Mouse (Mus musculus) 416B (cell line): Measurements from ENCODE around the gene Rccd1.
"Not testable (repeated sequence)": the region's sequence is repeated elsewhere in the genome, so short reads cannot be mapped to it uniquely, and the experiment has no call there.

Source experiments
- DNase-seq: peaks from one replicate; pipeline ENCODE4 v3.0.0; 2011; ENCODE audit warnings: low read depth

Gene Rccd1

DNA sequence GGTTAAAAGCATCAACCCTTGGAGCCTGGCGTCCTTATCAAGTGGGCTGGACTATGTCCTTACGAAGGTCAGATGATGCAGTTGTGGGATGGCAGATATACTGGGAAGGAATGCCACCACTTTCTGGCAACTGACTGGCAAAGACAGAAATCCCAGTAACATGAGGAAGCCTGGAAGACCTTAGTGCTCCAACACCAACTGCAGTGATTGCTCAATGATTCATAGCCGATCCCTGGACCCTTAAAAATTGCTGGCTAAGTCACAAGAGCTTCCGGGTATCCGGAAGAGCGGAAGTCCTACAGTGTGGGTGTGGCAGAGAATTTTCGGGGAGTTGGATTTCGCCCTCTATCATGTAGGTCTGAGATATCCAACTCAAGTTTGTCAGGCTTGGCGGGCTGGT, 21.9 kb upstream of the Rccd1 start:
- no peak for DNase-seq

DNA sequence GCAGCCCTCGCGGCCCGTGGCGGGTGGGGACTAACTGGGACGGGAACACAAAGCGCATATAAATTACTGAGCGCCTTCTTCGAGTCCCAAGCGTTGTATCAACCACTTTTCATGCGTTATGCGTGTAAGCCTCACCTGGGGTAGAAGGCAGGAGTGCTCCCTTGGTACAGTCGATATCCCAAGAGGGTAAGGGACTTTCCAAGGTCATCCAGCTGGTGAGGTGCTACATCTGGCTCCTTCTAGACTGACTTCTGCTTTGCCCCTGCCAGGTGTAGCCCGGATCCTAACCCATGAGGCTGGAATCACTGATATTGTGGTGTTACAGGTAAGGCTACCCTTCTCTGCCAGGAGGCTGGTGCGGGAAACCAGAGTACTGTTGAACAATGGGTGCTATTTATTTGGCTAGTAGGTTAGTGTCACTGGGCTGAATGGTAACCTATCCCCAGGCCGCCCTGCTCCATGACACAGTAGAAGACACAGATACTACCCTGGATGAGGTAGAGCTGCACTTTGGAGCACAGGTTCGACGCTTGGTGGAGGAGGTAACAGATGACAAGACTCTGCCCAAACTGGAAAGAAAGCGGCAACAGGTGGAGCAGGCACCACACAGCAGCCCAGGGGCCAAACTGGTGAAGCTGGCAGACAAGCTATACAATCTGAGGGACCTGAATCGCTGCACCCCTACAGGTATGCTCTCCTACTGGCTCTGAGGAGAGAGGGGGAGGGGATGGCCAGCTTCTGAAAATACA, 19.2 kb upstream of the Rccd1 start:
- no peak for DNase-seq

DNA sequence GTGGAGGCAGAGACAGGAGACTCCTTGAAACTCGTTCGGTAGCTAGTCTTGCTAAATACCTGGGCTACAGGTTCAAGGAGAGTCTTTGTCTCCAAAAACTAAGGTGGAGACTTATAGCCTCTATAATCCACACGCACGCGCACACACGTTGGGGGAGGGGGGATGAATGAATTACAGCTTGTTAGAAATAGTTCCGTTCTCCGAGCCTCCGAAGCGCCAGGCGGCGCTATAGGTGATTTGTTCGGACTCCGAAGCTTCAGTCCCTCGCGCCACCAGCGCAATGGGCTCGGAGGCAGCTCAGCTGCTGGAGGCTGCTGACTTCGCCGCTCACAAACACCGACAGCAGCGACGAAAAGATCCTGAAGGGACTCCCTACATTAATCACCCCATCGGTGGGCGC, 18.6 kb upstream of the Rccd1 start, which contains the start of gene Hddc3:
TSS of gene Hddc3 (plus strand) at position 247 of the 400 bp plus-strand sequence.
- DNase-seq, result peak; percentile 97

DNA sequence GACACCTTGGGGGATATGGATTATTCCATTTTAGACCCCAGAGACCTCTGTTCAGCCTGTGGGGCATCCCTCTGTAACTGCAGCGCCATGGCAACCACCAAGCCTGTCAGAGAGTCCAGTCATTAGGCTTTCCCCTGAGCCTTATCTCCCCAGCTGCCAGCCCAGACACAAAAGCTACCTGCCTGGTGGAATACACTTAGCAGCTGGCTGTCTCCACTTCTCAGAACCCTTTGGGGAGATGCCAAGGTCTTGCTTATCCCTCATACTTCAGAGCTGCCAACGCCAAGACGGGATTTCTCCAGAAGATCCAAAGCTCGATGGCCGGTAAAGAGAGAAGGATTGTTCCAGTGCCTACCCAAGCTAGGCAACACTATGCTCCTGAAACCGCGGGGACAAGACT, 17.5 kb upstream of the Rccd1 start:
- no peak for DNase-seq

DNA sequence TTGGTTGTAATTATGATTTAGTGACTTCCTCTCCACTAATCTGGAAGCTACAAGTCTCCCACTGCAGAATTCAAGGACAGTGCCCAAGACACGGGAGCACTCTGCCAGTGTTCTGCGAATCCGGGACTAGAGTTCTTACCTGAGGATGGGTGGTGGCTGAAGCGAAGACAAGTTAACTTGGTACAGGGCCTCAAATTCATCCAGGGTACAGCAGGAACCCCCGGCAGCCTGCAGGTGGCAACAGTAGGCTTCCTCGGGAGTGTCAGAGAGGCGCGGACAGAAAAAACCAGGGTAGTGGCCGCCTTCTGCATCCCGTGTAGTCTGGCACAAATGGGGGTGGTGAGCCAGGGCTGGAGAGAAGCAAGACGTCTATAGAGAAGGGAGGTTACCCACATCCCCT, 16.5 kb upstream of the Rccd1 start, which contains the start of gene Unc45a:
TSS of gene Unc45a (minus strand) at position 213 of the 400 bp plus-strand sequence.
- peak; percentile 88 for DNase-seq

DNA sequence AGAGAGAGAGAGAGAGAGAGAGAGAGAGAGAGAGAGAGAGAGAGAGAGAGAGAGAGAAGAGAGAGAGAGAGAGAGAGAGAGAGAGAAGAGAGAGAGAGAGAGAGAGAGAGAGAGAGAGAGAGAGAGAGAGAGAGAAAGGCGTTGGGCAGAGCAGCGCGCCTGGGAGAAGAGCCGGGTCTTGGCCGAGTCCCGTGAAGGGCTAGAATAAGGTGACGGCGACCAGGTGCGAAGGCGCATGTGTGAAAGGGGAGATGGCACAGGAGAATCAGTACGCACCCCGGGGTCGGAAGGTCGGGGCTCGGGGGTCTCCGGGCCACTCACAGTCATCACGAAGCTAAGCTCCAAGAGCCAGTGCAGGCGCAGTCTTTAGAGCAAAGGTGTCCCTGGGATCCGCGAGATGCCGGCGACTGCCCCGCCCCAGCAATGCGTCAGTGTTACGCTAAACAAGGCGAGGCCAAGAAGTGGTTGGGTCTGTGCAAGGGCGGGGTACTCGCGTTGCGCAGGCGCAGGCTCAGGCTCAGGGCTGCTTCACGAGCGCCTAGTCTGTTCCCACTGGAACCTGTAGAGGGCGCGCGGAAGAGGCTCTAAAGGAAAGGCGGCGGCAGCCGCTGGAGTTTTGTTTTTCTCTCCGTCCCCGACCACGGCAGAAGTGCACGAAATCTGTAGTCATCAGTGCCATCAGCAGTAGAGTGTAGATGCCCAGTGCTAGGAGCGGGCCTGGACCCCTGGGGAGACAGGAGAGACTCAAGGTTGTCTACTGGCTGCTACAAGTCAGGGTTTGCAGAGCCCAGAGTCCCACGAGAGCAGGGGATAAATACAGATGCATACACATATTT, 15.8 kb upstream of the Rccd1 start:
- peak; percentile 98 for DNase-seq

DNA sequence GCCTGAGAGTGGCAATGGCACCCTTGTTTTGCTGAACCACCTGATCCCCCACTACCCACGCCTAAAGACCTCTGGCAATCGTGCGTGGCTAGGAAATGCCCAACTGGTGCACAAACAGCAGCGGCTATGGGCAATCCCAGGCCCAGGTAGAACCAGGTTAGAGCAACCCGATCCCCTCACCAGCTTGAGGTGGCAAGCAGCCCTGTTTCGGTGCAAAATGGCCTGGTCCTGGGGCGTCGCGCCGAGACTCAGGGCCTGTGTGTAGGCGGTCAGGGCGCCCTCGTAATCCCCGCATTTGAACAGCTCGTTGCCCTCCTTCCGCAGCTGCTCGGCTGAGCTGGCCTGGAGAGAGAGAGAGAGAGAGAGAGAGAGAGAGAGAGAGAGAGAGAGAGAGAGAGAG, 15.1 kb upstream of the Rccd1 start:
- DNase-seq, result peak; percentile 33

DNA sequence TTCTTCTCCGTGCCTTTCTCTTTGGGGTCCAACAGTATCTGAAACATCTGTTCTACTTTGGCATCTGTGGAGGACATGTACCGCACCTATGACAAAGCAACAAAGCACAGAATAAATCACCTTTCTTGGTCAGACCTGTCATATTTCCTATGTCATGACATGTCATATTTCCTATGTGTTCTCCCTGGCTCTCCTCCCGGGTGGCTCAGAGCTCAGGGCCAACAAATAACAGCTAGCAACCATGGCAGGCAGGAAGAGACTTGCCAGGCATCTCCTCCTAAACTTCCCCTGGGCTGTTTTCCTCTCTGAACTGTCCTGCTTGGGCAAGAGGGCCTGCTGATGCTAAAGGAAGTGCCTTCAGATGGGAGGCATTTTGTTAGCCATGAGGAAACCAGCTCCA, 12.7 kb upstream of the Rccd1 start:
- no peak for DNase-seq

DNA sequence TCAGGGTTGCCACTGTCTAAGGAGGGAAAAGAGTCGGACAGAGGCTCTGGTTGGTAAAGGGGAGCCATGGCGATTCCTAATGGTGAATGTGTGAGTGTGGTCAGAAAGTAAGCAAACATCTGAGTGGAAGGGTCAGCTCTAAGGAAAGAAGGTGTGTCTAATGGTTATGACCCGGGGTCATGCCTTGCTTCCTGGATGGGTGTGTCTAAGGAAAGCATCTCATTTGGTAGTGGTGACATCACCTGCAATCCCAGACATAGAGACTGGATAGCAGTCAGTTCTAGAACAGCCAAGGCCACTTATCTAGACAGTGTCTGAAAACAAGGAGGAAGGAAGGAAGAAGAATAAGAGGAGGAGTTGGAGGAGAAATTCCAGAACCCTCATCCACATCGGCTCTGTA, 10.6 kb upstream of the Rccd1 start:
- DNase-seq, result no peak

DNA sequence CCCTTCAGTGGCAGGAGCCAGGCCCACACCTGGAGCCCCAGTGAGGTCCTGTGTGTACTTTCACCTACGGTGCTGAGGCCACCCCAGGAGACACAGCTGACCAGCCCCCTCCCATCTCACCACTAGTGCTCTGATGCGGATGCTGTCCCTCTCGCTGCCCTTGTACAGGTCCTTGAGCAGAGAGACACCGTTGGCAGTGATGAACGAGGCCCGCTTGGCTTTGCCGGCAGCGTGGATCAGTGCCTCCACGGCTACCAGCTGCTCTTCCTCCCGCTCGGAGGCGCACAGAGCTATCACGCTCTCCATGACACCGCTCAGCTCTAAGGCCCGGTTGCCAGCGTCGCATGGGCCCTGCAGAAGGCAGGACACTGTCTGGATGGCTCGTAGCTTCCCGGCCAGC, 7.2 kb upstream of the Rccd1 start:
- DNase-seq, result no peak

DNA sequence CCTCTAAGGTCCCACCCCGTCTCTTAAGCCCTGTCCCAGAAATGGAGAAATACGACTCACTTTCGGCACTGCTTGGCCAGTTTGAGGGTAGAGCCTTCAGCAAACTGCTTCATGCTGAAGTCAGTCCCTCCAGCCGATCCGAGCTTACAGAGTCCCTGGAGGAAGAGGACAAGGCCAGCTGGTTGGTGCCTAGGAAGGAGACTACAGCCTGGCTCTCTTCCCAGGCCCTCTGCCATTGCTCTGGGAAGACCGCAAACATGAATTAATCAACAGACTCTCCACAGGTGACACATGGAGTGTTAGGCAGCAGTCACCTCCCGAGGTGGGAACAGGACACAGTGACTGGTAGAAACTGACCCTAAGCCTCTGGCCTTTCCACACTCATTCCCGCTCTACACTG, 6.0 kb upstream of the Rccd1 start:
- no peak for DNase-seq

DNA sequence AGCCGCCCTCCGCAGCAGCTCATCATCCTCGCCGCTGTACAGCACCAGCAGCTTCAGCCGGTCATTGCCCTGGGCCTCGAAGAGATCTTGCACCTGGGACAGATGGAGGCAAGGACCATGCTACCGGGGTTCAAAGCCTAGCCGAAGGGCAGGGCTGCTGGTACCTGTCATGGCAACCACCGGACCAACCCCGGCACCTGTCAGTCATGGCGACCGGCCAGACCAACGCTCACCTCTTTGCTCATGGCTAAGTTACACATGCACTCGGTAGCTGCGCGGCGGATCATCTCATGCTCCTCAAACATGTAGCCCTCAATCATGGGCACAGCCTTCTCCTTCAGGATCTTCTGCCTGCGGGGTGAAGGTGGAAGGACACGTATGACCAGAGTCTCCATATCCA, 1.8 kb upstream of the Rccd1 start:
- no peak for DNase-seq

DNA sequence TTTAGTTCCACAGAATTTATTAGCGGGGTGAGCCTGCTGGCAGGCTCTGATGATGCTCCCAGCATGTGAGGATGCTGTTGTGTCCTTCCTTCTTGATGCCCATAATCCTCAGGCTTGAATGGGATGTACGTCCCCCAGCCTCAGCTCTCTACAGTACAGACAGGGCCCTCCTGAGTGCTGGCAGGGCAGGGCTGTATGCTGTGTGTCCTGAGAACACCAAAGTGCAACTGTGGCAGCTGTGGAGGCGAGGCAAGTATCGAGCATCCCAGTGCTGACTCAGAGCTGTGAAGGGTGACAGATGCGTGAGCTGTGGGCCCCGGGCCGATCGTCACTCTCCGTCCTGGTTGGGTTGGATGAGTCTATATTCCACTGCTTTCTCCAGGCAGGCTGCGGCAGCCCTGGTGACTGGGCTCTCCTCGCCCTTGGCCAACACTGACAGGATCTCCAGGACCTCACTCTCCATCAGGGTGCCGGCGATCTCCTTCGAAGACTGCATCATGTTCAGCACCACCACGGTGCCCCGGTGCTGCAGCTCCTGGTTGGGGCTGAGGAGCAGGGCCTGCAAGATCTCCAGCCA, 1.1 kb upstream of the Rccd1 start:
- DNase-seq, result no peak

DNA sequence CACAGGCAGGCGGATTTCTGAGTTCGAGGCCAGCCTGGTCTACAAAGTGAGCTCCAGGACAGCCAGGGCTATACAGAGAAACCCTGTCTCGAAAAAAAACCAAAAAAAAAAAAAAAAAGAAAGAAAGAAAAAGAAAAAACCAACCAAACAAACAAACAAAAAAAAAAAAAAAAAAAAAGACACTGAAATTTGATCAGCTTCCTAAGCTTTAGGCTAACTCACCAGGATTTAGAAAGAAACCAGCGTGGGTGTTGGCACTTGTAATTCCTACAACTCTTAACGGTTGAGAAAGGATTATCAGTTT, 514 bp upstream of the Rccd1 start:
- not testable (repeated sequence) for DNase-seq

DNA sequence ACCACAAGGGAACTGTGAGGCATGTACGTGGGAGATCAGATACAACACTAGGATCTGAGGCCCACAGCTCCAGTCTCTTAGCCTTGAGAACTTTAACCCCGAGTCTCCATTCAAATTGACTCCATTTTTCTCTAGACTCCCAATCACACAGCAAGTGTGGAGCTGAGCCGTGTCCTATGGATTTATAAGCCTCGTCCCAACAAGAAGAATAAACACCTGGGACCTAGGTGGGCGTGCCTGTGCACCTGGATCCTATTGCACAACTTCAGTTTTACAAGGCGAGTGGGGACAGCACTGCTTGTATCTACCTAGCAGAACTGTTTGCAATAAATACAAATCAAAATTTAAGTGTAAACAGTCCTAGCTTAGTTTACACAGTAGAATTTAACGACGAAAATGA, 918 bp downstream of the Rccd1 start:
- no peak for DNase-seq

DNA sequence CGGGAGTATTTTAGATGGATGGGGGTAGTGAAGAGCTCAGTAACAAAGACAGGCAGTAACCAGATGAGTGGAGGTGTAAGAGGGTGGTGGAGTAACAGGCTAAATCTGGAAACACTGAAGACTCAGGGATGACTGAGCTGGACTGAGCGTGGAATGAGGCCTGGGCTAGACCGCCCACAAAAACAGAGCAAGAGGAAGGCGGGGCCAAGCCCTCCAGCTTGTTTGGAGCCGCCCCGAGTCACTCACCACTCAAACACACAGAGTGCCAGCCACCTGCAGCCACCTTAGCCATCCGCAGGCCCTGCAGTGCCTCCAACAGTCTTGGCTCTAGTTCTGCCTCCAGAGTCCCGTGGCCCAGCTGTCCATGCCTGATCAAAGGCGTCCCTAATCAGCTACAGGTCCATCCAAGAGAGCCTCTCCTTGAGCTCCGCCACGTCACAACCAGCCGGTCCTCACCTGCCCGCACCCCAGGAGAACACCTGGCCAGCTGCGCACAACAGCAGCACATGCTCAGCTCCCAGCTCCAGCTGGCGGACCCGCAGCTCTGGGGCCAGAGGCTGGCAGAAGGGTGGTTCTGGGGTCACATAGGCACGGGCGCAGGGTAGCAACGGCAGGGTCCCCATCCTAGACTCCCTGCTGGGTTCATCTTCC, 4.3 kb downstream of the Rccd1 start:
- DNase-seq, result no peak

DNA sequence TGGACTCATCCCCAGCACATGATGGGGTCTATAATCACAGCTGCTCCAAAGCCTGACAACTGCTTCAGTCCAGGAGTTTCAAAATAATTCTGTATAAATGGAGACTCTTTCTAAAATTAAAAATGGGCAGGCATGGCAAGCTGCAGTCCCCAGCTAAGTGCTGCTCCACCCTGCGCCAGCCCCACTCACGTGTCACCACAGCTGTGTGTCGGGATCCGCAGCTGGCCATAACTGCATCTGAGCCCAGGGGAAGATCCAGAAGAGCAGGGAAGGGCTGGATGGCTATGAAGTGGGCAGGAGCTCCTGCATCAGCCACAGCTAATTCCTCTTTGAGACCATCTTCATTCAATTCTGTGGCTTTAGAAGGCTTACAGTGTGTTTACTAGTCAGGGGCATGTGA, 5.6 kb downstream of the Rccd1 start:
- no peak for DNase-seq

DNA sequence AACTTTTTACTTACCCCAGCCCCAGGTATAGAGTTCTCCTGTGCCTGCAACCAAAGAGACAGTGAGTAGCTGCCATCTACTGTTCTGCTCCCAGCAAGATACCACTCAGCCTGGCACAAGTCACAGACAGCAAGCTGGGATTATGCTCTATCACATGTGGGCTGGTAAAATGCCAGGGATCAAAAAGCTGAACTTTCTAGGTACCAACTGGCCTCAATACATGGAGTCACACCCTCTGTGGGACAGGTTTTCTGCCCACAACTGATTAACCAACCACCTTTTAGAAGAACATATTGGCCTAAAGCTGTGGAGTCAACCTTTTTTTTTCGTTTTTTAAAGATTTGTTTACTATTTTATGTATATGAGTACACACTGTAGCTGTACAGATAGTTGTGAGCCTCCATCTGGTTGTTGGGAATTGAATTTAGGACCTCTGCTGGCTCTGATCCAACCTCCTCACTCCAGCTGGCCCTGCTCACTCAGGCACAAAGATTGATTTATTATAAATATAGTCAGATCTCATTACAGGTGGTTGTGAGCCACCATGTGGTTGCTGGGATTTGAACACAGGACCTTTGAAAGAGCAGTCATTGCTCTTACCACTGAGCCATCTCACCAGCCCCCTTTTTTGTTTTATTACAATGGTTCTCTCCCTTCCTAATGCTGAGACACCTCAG, 6.7 kb downstream of the Rccd1 start:
- no peak for DNase-seq

DNA sequence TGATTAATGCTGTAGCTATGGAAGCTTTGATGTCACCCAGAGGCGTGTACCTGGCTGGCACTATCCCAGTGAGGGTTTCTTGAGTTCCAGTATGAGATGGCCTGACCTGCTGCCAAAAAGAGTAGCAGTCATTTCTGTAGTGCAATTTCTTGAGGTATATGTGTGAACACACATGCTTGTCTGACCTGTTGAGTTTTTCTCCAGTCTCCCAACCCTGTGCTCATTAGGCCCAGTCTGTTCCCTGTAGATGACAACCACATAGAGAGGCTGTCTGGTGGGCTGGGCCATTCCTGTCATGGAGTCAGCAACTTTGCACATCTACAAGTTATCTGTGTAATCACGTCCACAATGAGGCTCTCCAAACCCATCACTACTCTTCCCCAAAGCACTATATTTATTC, 8.5 kb downstream of the Rccd1 start:
- no peak for DNase-seq

DNA sequence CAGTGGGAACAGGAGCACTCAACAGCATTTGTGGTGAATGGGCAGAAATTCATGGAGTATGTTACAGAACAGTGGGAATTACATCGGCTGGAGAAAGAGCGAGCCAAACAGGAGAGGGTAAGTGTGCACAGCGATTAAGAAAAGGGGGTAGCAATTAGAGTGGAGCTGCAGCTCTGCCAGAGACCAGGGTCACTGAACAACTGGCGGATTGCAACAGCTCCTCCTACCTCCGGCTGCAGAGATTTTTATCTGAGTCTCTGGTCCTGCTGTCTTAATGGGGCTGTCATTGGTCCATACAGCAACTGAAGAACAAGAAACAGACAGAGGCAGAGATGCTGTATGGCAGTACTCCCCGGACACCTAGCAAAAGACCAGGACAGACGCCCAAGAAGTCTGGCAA, 13.5 kb downstream of the Rccd1 start:
- no peak for DNase-seq

DNA sequence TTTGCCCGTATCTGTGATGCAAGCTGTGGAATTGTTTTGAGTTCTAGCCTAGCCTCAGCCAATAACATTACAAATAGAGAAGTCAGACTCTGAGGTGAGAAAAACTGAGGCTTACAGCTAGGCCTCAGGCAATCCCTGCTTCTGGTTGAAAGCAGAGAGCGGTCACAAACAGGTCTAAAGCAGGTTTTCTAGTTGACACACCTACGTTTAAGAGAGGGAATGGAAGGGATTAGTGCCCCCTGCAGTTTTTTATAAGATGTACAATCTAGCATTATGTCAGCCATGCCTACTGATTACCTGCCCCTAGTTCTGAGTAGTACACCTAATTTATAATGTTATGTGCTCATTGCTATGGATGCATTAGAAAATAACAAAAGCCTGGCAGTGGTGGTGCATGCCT, 16.5 kb downstream of the Rccd1 start:
- no peak for DNase-seq

DNA sequence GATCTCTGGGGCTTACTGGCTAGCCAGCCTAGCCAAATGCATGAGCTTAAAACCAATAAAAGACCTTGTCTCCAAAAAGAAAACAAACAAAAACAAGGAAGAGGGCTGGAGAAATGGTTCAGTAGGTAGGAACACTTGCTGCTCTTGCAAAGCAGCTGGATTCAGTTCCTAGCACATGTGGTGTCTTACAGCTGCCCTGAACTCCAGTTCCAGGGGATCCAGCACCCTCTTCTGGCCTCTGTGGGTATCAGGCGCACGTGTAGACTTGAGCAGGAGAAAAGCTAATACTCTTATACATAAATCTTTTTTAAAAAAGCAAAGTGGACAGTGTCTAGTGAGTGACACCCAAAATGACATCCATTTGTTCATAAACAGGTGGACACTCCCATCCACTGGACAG, 22.7 kb downstream of the Rccd1 start:
- DNase-seq, result peak; percentile 43
